Mouse (Mus musculus) kidney, embryonic 15.5 days (tissue): ENCODE measurements at regions not wholly inside any gene's neighbourhood (a gene's known extent, or its start where the extent isn't known, plus 50 kb on each side); places are given as distances from the start of the nearest gene placed in this dataset.

Experiments used
- ATAC-seq: fragments of 200-750 bp; cut with Nextera tagmentation; replicated peaks from 2 replicates; pipeline ENCODE4 v1.8.0; 2017; ENCODE audit warnings: moderate TSS enrichment; ENCODE audit not compliant: low FRiP score
- H3K27ac ChIP-seq: fragments of 300-500 bp; sonication (generic); 2 replicates; pipeline ENCODE4 v1.5.1; 2015; ENCODE audit warnings: mild to moderate bottlenecking, inconsistent platforms
- H3K27me3 ChIP-seq: fragments of 300-500 bp; sonication (generic); 2 replicates; pipeline ENCODE4 v1.6.1; 2015; ENCODE audit warnings: inconsistent platforms
- H3K36me3 ChIP-seq: fragments of 300-500 bp; sonication (generic); 2 replicates; pipeline ENCODE4 v1.6.1; 2015; ENCODE audit warnings: inconsistent platforms
- H3K4me1 ChIP-seq: fragments of 300-500 bp; sonication (generic); 2 replicates; pipeline ENCODE4 v1.6.1; 2015; ENCODE audit warnings: inconsistent platforms
- H3K4me2 ChIP-seq: fragments of 300-500 bp; sonication (generic); 2 replicates; pipeline ENCODE4 v1.6.1; 2015; ENCODE audit warnings: moderate library complexity, mild to moderate bottlenecking, inconsistent platforms
- H3K4me3 ChIP-seq: fragments of 300-500 bp; sonication (generic); replicated peaks from 2 replicates; pipeline ENCODE4 v1.5.1; 2015; ENCODE audit warnings: mild to moderate bottlenecking, inconsistent platforms
- H3K9ac ChIP-seq: fragments of 300-500 bp; sonication (generic); 2 replicates; pipeline ENCODE4 v1.6.1; 2015; ENCODE audit warnings: mild to moderate bottlenecking, inconsistent platforms
- H3K9me3 ChIP-seq: fragments of 300-500 bp; sonication (generic); replicated peaks from 2 replicates; pipeline ENCODE4 v1.6.1; 2016; ENCODE audit warnings: inconsistent platforms
- WGBS: fragments of 180-500 bp; shearing (Covaris S2); methylation state at CpG from one replicate; pipeline ENCODE4 v1.1.7; 2015; ENCODE audit warnings: mixed read lengths; 5-methylcytosine and 5-hydroxymethylcytosine counted together

GRCm38 (mm10) chr3:64898610-64899009 is 54.0 kb upstream of the Vmn2r7 start:
- ATAC-seq, result no peak
- Histone ChIP-seq H3K36me3 (no peaks in the 10 kb centered on the region), H3K4me2 (no peak overlapping the region), H3K9ac (no peak overlapping the region), H3K27me3 (no peaks in the 10 kb centered on the region), H3K4me1 (no peaks in the 10 kb centered on the region), H3K4me3 (no peak overlapping the region), H3K9me3 (no peaks in the 10 kb centered on the region), H3K27ac (no peak overlapping the region)
- WGBS, result 57% methylated on average over 2 of the region's 2 CpGs

- no peak for ATAC-seq
- Histone ChIP-seq H3K27ac (no peak overlapping the region), H3K9me3 (no peaks in the 10 kb centered on the region), H3K36me3 (no peaks in the 10 kb centered on the region), H3K4me1 (no peaks in the 10 kb centered on the region), H3K9ac (no peak overlapping the region), H3K4me2 (no peak overlapping the region), H3K27me3 (no peaks in the 10 kb centered on the region), H3K4me3 (no peak overlapping the region)
- WGBS, result 38% methylated on average over 2 of the region's 2 CpGs
These were observed 56.8 kb upstream of the Vmn2r7 start for GRCm38 (mm10) chr3:64901317-64901892.

GRCm38 (mm10) chr3:64949307-64949706 is 104.7 kb upstream of the Vmn2r7 start:
- Histone ChIP-seq H3K36me3 (no peaks in the 10 kb centered on the region), H3K4me2 (peak overlapping the region; percentile 52), H3K4me1 (peaks cover 6% of the 10 kb centered on the region; the same call in 1 of the 2 replicates), H3K27ac (no peak overlapping the region), H3K27me3 (peaks cover 14% of the 10 kb centered on the region), H3K9ac (no peak overlapping the region), H3K9me3 (no peaks in the 10 kb centered on the region), H3K4me3 (peak overlapping the region; percentile 26)
- 7% methylated on average over 16 of the region's 16 CpGs for WGBS
- ATAC-seq, result no peak

- WGBS, result 75% methylated on average over 5 of the region's 5 CpGs
These were observed 120.3 kb upstream of the Vmn2r7 start for GRCm38 (mm10) chr3:64964667-64965415.

GRCm38 (mm10) chr3:64965416-64965980 is 120.9 kb upstream of the Vmn2r7 start:
- Histone ChIP-seq H3K27me3 (no peaks in the 10 kb centered on the region), H3K9me3 (no peaks in the 10 kb centered on the region), H3K4me3 (no peak overlapping the region), H3K27ac (no peak overlapping the region), H3K4me1 (no peaks in the 10 kb centered on the region), H3K36me3 (no peaks in the 10 kb centered on the region), H3K4me2 (no peak overlapping the region), H3K9ac (no peak overlapping the region)
- WGBS, result 38% methylated on average over 6 of the region's 6 CpGs
- 0 out of 2 replicates have a peak, but pooled peaks have one; percentile 29 for ATAC-seq

More at GRCm38 (mm10) chr3:64964667-64965415, 120.3 kb upstream of the Vmn2r7 start:
- H3K27ac ChIP-seq, result no peak overlapping the region
- no peaks in the 10 kb centered on the region for H3K36me3 ChIP-seq
- H3K4me1 ChIP-seq, result no peaks in the 10 kb centered on the region
- H3K9me3 ChIP-seq, result no peaks in the 10 kb centered on the region
- 0 out of 2 replicates have a peak, but pooled peaks have one; percentile 52 for ATAC-seq
- no peak overlapping the region for H3K4me3 ChIP-seq
- no peak overlapping the region for H3K4me2 ChIP-seq
- no peaks in the 10 kb centered on the region for H3K27me3 ChIP-seq
- no peak overlapping the region for H3K9ac ChIP-seq

- no peaks in the 10 kb centered on the region for H3K27me3 ChIP-seq
- H3K36me3 ChIP-seq, result no peaks in the 10 kb centered on the region
- no peak overlapping the region for H3K4me2 ChIP-seq
- no peak for ATAC-seq
- H3K27ac ChIP-seq, result no peak overlapping the region
- H3K4me3 ChIP-seq, result no peak overlapping the region
- WGBS, result 74% methylated on average over 3 of the region's 3 CpGs
- no peak overlapping the region for H3K9ac ChIP-seq
- H3K9me3 ChIP-seq, result no peaks in the 10 kb centered on the region
- no peaks in the 10 kb centered on the region for H3K4me1 ChIP-seq
These were observed 123.7 kb upstream of the Vmn2r7 start for GRCm38 (mm10) chr3:64968275-64968674.

GRCm38 (mm10) chr3:64984369-64984768 is 124.8 kb upstream of the Kcnab1 start:
- no peak overlapping the region for H3K4me2 ChIP-seq
- WGBS, result 56% methylated on average over 2 of the region's 2 CpGs
- ATAC-seq, result no peak
- H3K27me3 ChIP-seq, result no peaks in the 10 kb centered on the region
- H3K9me3 ChIP-seq, result no peaks in the 10 kb centered on the region
- H3K4me1 ChIP-seq, result no peaks in the 10 kb centered on the region
- H3K36me3 ChIP-seq, result no peaks in the 10 kb centered on the region
- H3K27ac ChIP-seq, result no peak overlapping the region
- no peak overlapping the region for H3K9ac ChIP-seq
- H3K4me3 ChIP-seq, result no peak overlapping the region

- Histone ChIP-seq H3K4me3 (no peak overlapping the region), H3K9me3 (no peaks in the 10 kb centered on the region), H3K27ac (no peak overlapping the region), H3K36me3 (no peaks in the 10 kb centered on the region), H3K27me3 (no peaks in the 10 kb centered on the region), H3K9ac (no peak overlapping the region), H3K4me1 (no peaks in the 10 kb centered on the region), H3K4me2 (no peak overlapping the region)
- no peak for ATAC-seq
- WGBS, result 74% methylated on average over 1 of the region's 1 CpGs
These were observed 121.5 kb upstream of the Kcnab1 start for GRCm38 (mm10) chr3:64987665-64988064.

- Histone ChIP-seq H3K9ac (no peak overlapping the region), H3K36me3 (no peaks in the 10 kb centered on the region), H3K9me3 (no peaks in the 10 kb centered on the region), H3K4me1 (no peaks in the 10 kb centered on the region), H3K27ac (no peak overlapping the region), H3K4me2 (no peak overlapping the region), H3K27me3 (no peaks in the 10 kb centered on the region), H3K4me3 (no peak overlapping the region)
- 54% methylated on average over 4 of the region's 4 CpGs for WGBS
- ATAC-seq, result no peak
These were observed 112.7 kb upstream of the Kcnab1 start for GRCm38 (mm10) chr3:64996451-64996850.

GRCm38 (mm10) chr3:64997552-64997951 is 111.6 kb upstream of the Kcnab1 start:
- Histone ChIP-seq H3K36me3 (no peaks in the 10 kb centered on the region), H3K4me3 (no peak overlapping the region), H3K27ac (no peak overlapping the region), H3K4me2 (no peak overlapping the region), H3K27me3 (no peaks in the 10 kb centered on the region), H3K9ac (no peak overlapping the region), H3K4me1 (no peaks in the 10 kb centered on the region), H3K9me3 (no peaks in the 10 kb centered on the region)
- no peak for ATAC-seq

GRCm38 (mm10) chr3:65001131-65001530 is 108.1 kb upstream of the Kcnab1 start:
- H3K36me3 ChIP-seq, result no peaks in the 10 kb centered on the region
- no peak overlapping the region for H3K4me3 ChIP-seq
- no peak for ATAC-seq
- no peaks in the 10 kb centered on the region for H3K4me1 ChIP-seq
- no peak overlapping the region for H3K9ac ChIP-seq
- H3K27ac ChIP-seq, result no peak overlapping the region
- no peaks in the 10 kb centered on the region for H3K27me3 ChIP-seq
- WGBS, result 53% methylated on average over 4 of the region's 4 CpGs
- no peak overlapping the region for H3K4me2 ChIP-seq
- H3K9me3 ChIP-seq, result no peaks in the 10 kb centered on the region

GRCm38 (mm10) chr3:65002578-65002977 is 106.6 kb upstream of the Kcnab1 start:
- no peak for ATAC-seq
- Histone ChIP-seq H3K4me1 (no peaks in the 10 kb centered on the region), H3K4me3 (no peak overlapping the region), H3K9ac (no peak overlapping the region), H3K36me3 (no peaks in the 10 kb centered on the region), H3K27ac (no peak overlapping the region), H3K27me3 (no peaks in the 10 kb centered on the region), H3K4me2 (no peak overlapping the region), H3K9me3 (no peaks in the 10 kb centered on the region)
